Mouse (Mus musculus): Measurements from ENCODE around the gene Naf1. TPM values are rescaled to one million over a fixed set of nuclear protein-coding genes. Genes with fewer than 3 reads are reported as not detected.
A peak's percentile ranks its signal among the peaks of the same experiment; 100 is the strongest.

Gene Naf1
- 1 to 10 TPM; 4.0 to 5.0 TPM for total RNA-seq (2021)

- intact Hi-C loops (cut with DNase I) = loop anchor here (10.0 kb wide), 1 partner anchor 375 kb away; the partner anchor contains the start of gene Tma16
- peak; percentile 83 for DNase-seq (ENCODE audit: low spot score)
Measured at GRCm38 (mm10) chr8:66860023-66860422, at the start of gene Naf1. Gene Naf1 (plus strand): TSS chr8:66860217.

- intact Hi-C loops (cut with DNase I) = loop anchor here (10.0 kb wide), 1 partner anchor 376 kb away; the partner anchor contains the start of gene Tma16
- DNase-seq (ENCODE audit: low spot score) = peak; percentile 2
Measured at GRCm38 (mm10) chr8:66860921-66861588, 1.0 kb downstream of the Naf1 start.

GRCm38 (mm10) chr8:66861589-66862500 is 1.8 kb downstream of the Naf1 start:
- DNase-seq (ENCODE audit: low spot score) = no peak
- intact Hi-C loops (cut with DNase I) = loop anchor here (10.0 kb wide), 1 partner anchor 377 kb away; the partner anchor contains the start of gene Tma16

GRCm38 (mm10) chr8:66863761-66864160 is 3.7 kb downstream of the Naf1 start:
- intact Hi-C loops (cut with DNase I) = loop anchor here (10.0 kb wide), 1 partner anchor 379 kb away; the partner anchor contains the start of gene Tma16
- no peak for DNase-seq (ENCODE audit: low spot score)

- intact Hi-C loops (cut with DNase I) = loop anchor here (10.0 kb wide), 1 partner anchor 380 kb away; the partner anchor contains the start of gene Tma16
- no peak for DNase-seq (ENCODE audit: low spot score)
Measured at GRCm38 (mm10) chr8:66865120-66865519, 5.1 kb downstream of the Naf1 start.

- intact Hi-C loops (cut with DNase I) = loop anchor here (10.0 kb wide), 1 partner anchor 383 kb away; the partner anchor contains the start of gene Tma16
- DNase-seq (ENCODE audit: low spot score) = no peak
Measured at GRCm38 (mm10) chr8:66867679-66868078, 7.7 kb downstream of the Naf1 start.

- no peak for DNase-seq (ENCODE audit: low spot score)
- intact Hi-C loops (cut with DNase I) = loop anchor here (10.0 kb wide), 1 partner anchor 385 kb away; the partner anchor contains the start of gene Tma16
Measured at GRCm38 (mm10) chr8:66869211-66869932, 9.4 kb downstream of the Naf1 start.

GRCm38 (mm10) chr8:66883866-66884265 is 23.8 kb downstream of the Naf1 start:
- DNase-seq (ENCODE audit: low spot score) = no peak
- intact Hi-C loops (cut with DNase I) = no loop called here

- intact Hi-C loops (cut with DNase I) = no loop called here
- no peak for DNase-seq (ENCODE audit: low spot score)
Measured at GRCm38 (mm10) chr8:66891879-66892278, 31.9 kb downstream of the Naf1 start.

GRCm38 (mm10) chr8:66905000-66905399 is 45.0 kb downstream of the Naf1 start:
- DNase-seq (ENCODE audit: low spot score) = no peak
- intact Hi-C loops (cut with DNase I) = no loop called here

GRCm38 (mm10) chr8:66905557-66905956 is 45.5 kb downstream of the Naf1 start:
- no peak for DNase-seq (ENCODE audit: low spot score)
- intact Hi-C loops (cut with DNase I) = no loop called here

GRCm38 (mm10) chr8:66906116-66906515 is 46.1 kb downstream of the Naf1 start:
- intact Hi-C loops (cut with DNase I) = no loop called here

GRCm38 (mm10) chr8:66910684-66911083 is 50.7 kb downstream of the Naf1 start:
- intact Hi-C loops (cut with DNase I) = loop anchor here (5.0 kb wide), 1 partner anchor 213 kb away; the partner anchor contains the start of gene Npy1r
- DNase-seq (ENCODE audit: low spot score) = no peak

More at GRCm38 (mm10) chr8:66906116-66906515, 46.1 kb downstream of the Naf1 start:
- no peak for DNase-seq (ENCODE audit: low spot score)

- DNase-seq (ENCODE audit: low spot score) = no peak
- intact Hi-C loops (cut with DNase I) = loop anchor here (5.0 kb wide), 1 partner anchor 217 kb away; the partner anchor contains the start of gene Npy1r
Measured at GRCm38 (mm10) chr8:66913616-66914536, 53.9 kb downstream of the Naf1 start.

- no peak for DNase-seq (ENCODE audit: low spot score)
- intact Hi-C loops (cut with DNase I) = no loop called here
Measured at GRCm38 (mm10) chr8:66916056-66916455, 56.0 kb downstream of the Naf1 start.

GRCm38 (mm10) chr8:66917695-66918467 is 57.9 kb downstream of the Naf1 start:
- intact Hi-C loops (cut with DNase I) = no loop called here
- no peak for DNase-seq (ENCODE audit: low spot score)

GRCm38 (mm10) chr8:66918471-66918870 is 58.5 kb downstream of the Naf1 start:
- intact Hi-C loops (cut with DNase I) = no loop called here
- no peak for DNase-seq (ENCODE audit: low spot score)

GRCm38 (mm10) chr8:66933746-66934145 is 73.7 kb downstream of the Naf1 start:
- intact Hi-C loops (cut with DNase I) = no loop called here
- no peak for DNase-seq (ENCODE audit: low spot score)
